14 mouse cellular contexts compared by ENCODE assay signal in genomic region chr11:20576046-20576635, GRCm38 (mm10). TPM values are rescaled to one million over a fixed set of nuclear protein-coding genes. Genes with fewer than 3 reads are reported as not detected.
DNase-seq lines count a peak whose midpoint lies in the region; ATAC-seq and TF ChIP-seq lines count a peak whose summit lies in the region.
"Had no signal": no experiment of that assay in that cellular context is flagged by ENCODE, and none has a peak within 500 bp of the region (broad histone marks: within the 10 kb centered on the region; RNA-seq: fewer than 3 reads in every experiment).

No protein-coding gene starts in this region.

- peak; percentile 51; the same call in 1 of the 2 replicates for ATAC-seq in heart, embryonic 13.5 days (ENCODE audit: extremely low read depth, insufficient number of reproducible peaks, low FRiP score, low TSS enrichment)
- ATAC-seq in lung, embryonic 16.5 days (ENCODE audit: low read depth), result peak; percentile 67
- 0 out of 2 replicates have a peak, but pooled peaks have one; percentile 52 for ATAC-seq in embryonic facial prominence, embryonic 15.5 days (ENCODE audit: insufficient number of reproducible peaks, low FRiP score, low TSS enrichment, low read depth)
- ATAC-seq in monocyte, adult 5-6 weeks (replicated peaks; ENCODE audit: insufficient number of reproducible peaks, low FRiP score, low TSS enrichment, poor library complexity, severe bottlenecking), result no peak

- no peaks in the 10 kb centered on the region for H3K9me3 ChIP-seq in heart, embryonic 13.5 days
- H3K9me3 ChIP-seq in lung, embryonic 16.5 days (ENCODE audit: control insufficient read depth, low read length), result no peaks in the 10 kb centered on the region
- H3K9me3 ChIP-seq in embryonic facial prominence, embryonic 15.5 days (replicated peaks), result no peaks in the 10 kb centered on the region
- H3K9me3 ChIP-seq: hindbrain, embryonic 12.5 days had no signal

- TF ChIP-seq POLR2A in myocyte (IDR thresholded peaks at IDR 0.05; ENCODE audit: insufficient read length, low read depth), result no peak

- no peaks in the 10 kb centered on the region for H3K27me3 ChIP-seq in heart, embryonic 13.5 days (replicated peaks)
- no peaks in the 10 kb centered on the region for H3K27me3 ChIP-seq in lung, embryonic 16.5 days (ENCODE audit: control insufficient read depth, insufficient read depth, low read depth, low read length)
- no peaks in the 10 kb centered on the region for H3K27me3 ChIP-seq in embryonic facial prominence, embryonic 15.5 days
- no peaks in the 10 kb centered on the region for H3K27me3 ChIP-seq in myocyte (ENCODE audit: control insufficient read depth, insufficient read depth, insufficient read length)
- H3K27me3 ChIP-seq: hindbrain, embryonic 12.5 days had no signal

- no peak overlapping the region; the same call in 1 of the 2 replicates for H3K27ac ChIP-seq in heart, embryonic 13.5 days (replicated peaks)
- no peak overlapping the region for H3K27ac ChIP-seq in lung, embryonic 16.5 days (ENCODE audit: low read length)
- H3K27ac ChIP-seq in embryonic facial prominence, embryonic 15.5 days (replicated peaks), result peak overlapping the region; percentile 44
- H3K27ac ChIP-seq: hindbrain, embryonic 12.5 days had no signal

- no peaks in the 10 kb centered on the region for H3K36me3 ChIP-seq in heart, embryonic 13.5 days
- no peaks in the 10 kb centered on the region for H3K36me3 ChIP-seq in lung, embryonic 16.5 days (ENCODE audit: control insufficient read depth, insufficient read depth, low read length)
- no peaks in the 10 kb centered on the region for H3K36me3 ChIP-seq in embryonic facial prominence, embryonic 15.5 days
- H3K36me3 ChIP-seq in myocyte (ENCODE audit: control insufficient read depth, insufficient read depth), result no peaks in the 10 kb centered on the region
- H3K36me3 ChIP-seq: hindbrain, embryonic 12.5 days had no signal

- no peak overlapping the region for H3K4me2 ChIP-seq in heart, embryonic 13.5 days
- no peak overlapping the region for H3K4me2 ChIP-seq in lung, embryonic 16.5 days (ENCODE audit: low read depth, low read length)
- H3K4me2 ChIP-seq in embryonic facial prominence, embryonic 15.5 days (replicated peaks), result no peak overlapping the region
- H3K4me2 ChIP-seq in myocyte (ENCODE audit: low read depth), result peak overlapping the region; percentile 47
- H3K4me2 ChIP-seq: hindbrain, embryonic 12.5 days had no signal

- peaks cover 34% of the 10 kb centered on the region for H3K4me1 ChIP-seq in heart, embryonic 13.5 days
- peaks cover 10% of the 10 kb centered on the region for H3K4me1 ChIP-seq in lung, embryonic 16.5 days (replicated peaks; ENCODE audit: control insufficient read depth, insufficient read depth, low read length)
- peaks cover 11% of the 10 kb centered on the region for H3K4me1 ChIP-seq in embryonic facial prominence, embryonic 15.5 days

- no peak overlapping the region for H3ac ChIP-seq in myocyte (ENCODE audit: control insufficient read depth, insufficient read length)

- H3K9ac ChIP-seq in heart, embryonic 13.5 days, result no peak overlapping the region
- no peak overlapping the region for H3K9ac ChIP-seq in lung, embryonic 16.5 days (ENCODE audit: low read length)
- no peak overlapping the region for H3K9ac ChIP-seq in embryonic facial prominence, embryonic 15.5 days
- H3K9ac ChIP-seq: hindbrain, embryonic 12.5 days had no signal

- intact Hi-C loops in heart, postnatal 14 days (cut with DNase I), result no loop called here

- H3K79me2 ChIP-seq in myocyte (ENCODE audit: control insufficient read depth, insufficient read depth), result peaks cover 28% of the 10 kb centered on the region

- 48% methylated on average over 8 of the region's 8 CpGs for WGBS in heart, embryonic 13.5 days
- WGBS in lung, embryonic 16.5 days, result 31% methylated on average over 8 of the region's 8 CpGs
- WGBS in embryonic facial prominence, embryonic 15.5 days, result 22% methylated on average over 8 of the region's 8 CpGs

- no peak overlapping the region for H3K4me3 ChIP-seq in heart, embryonic 13.5 days
- no peak overlapping the region for H3K4me3 ChIP-seq in lung, embryonic 16.5 days (ENCODE audit: low read length)
- no peak overlapping the region for H3K4me3 ChIP-seq in embryonic facial prominence, embryonic 15.5 days (replicated peaks)
- no peak overlapping the region for H3K4me3 ChIP-seq in myocyte
- H3K4me3 ChIP-seq: hindbrain, embryonic 12.5 days had no signal

- DNase-seq in heart, postnatal 14 days, result no peak
- no peak for DNase-seq in lung, postnatal 14 days
- no peak for DNase-seq in layer of hippocampus, postnatal 10 days (ENCODE audit: low spot score in 2 of 2)
- DNase-seq: cerebellum, adult 9-11 months; kidney, postnatal 25 days; left cerebral cortex, postnatal 4 days; retina, postnatal 1 day; thymus, adult 18-20 months had no signal

TF ChIP-seq in myocyte, 11 proteins besides CTCF, POLR2A, EP300 and RAD21:
- TF ChIP-seq TCF12 (IDR thresholded peaks at IDR 0.05; ENCODE audit: insufficient read depth, poor library complexity, severe bottlenecking) (no peak), TCF3 (IDR thresholded peaks at IDR 0.05; ENCODE audit: insufficient read length, low read depth) (no peak)

RNA-seq across cellular contexts. Expression of gene Sertad2, which starts 33.1 kb away (rescaled TPM):
- 30.5 and 32.7 TPM in 2 replicates for polyA plus RNA-seq in heart, embryonic 13.5 days (2015; fragmentation: Nextera tagmentation; extraction: Ambion mirVana)
- total RNA-seq in heart, postnatal 14 days (2021), result 10 to 100 TPM; 15.4 to 20.1 TPM
- polyA plus RNA-seq in lung, embryonic 16.5 days (2015; fragmentation: Nextera tagmentation; extraction: Ambion mirVana), result 39.8 and 45.0 TPM in 2 replicates
- 47.9 and 52.4 TPM in 2 replicates for polyA plus RNA-seq in embryonic facial prominence, embryonic 15.5 days (2015; fragmentation: Nextera tagmentation; extraction: Ambion mirVana)
- polyA plus RNA-seq in myocyte (2012; fragmentation: generic; extraction: Trizol), result 20.9 TPM
- total RNA-seq in layer of hippocampus, postnatal 10 days (2021), result 10 to 100 TPM; 21.4 to 24.8 TPM
- total RNA-seq in monocyte, adult 5-6 weeks (2017), result 23.4 to 29.4 TPM (median 24.9 TPM) in 3 replicates
